Mouse (Mus musculus) inflammation-experienced regulatory T-cells, adult 6 months (primary cell): Measurements from ENCODE around the gene Wdtc1. TPM values are rescaled to one million over a fixed set of nuclear protein-coding genes. Genes with fewer than 3 reads are reported as not detected.

Experiments
- ATAC-seq: one replicate; pipeline ENCODE4 v1.8.0; 2017
- polyA plus RNA-seq, 3 experiments: library from polyadenylated mRNA; unstranded; fragments of 100-300 nt; shearing (Covaris generic); gene quantifications; one replicate each; pipeline ENCODE4 v1.2.1; 2017

Gene Wdtc1
- polyA plus RNA-seq, 3 experiments from 2014 or later, result 5.0 to 10.2 (median 8.8) TPM

DNA sequence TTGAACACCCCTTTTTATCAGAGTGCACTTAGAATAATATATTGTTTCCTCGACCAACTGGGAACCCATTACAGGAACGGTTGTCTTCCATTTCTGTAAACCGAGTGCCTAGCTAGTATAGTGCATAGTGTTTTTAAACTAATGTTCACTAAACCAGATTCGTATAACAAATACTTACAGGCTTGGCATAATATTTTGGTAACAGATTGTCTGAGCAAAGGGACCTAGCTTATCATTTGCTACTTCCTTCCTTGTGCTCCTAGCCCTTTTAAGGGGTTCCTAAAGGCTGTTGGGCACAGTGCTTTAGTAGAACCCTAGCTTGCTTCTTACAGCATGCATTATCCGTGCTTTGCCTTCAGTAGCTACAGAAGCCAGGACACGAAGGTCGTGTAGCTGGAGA, 71.8 kb downstream of the Wdtc1 start:
- no peak for ATAC-seq

DNA sequence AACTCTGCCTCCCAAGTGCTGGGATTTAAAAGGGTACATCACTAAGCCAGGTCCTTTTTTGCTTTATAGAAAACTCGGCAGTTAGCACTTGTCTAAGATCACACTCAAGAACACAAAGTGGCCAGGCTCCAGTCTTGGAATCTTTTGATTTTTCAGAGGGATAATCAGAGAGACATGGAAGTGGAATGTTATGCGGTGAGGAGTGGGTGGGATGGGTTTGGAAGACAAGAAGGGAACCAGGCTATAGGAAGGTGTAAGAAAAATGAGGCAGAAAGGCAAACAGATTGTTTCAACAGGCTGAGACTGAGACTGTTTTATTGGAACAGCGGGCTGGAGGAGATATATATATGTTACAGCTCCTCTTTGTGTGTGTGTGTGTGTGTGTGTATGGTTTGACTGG, 74.8 kb downstream of the Wdtc1 start:
- ATAC-seq, result no peak

GRCm38 (mm10) chr4:133278067-133278466, 75.2 kb downstream of the Wdtc1 start:
- ATAC-seq, result peak; percentile 23

- peak; percentile 84 for ATAC-seq
Observed at GRCm38 (mm10) chr4:133277104-133278026, 75.9 kb downstream of the Wdtc1 start, which contains the start of gene Tmem222. TSS of gene Tmem222 (minus strand) at chr4:133277792.

GRCm38 (mm10) chr4:133270929-133271328, 82.4 kb downstream of the Wdtc1 start:
- no peak for ATAC-seq

DNA sequence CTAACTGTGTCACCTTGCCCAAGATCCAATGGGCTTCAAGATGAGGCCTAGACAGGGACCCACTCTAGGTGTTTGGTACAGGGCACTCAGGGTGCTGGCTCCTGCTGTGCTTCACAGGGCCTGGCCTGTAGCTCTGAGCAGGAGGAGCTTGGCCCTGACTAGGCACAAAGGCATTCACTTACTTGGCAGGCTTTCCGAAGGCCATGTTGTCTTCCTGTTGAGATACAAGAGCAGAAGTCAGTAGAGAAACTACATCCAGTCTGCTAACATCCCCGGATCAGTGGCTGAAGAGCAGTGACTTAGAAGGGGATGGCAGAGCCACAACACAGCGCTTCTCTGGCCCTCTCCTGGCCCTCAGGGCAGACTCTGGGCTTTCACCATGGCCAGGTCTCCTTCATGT, 83.7 kb downstream of the Wdtc1 start:
- ATAC-seq, result no peak

- ATAC-seq, result no peak
Observed at GRCm38 (mm10) chr4:133268931-133269330, 84.3 kb downstream of the Wdtc1 start.

DNA sequence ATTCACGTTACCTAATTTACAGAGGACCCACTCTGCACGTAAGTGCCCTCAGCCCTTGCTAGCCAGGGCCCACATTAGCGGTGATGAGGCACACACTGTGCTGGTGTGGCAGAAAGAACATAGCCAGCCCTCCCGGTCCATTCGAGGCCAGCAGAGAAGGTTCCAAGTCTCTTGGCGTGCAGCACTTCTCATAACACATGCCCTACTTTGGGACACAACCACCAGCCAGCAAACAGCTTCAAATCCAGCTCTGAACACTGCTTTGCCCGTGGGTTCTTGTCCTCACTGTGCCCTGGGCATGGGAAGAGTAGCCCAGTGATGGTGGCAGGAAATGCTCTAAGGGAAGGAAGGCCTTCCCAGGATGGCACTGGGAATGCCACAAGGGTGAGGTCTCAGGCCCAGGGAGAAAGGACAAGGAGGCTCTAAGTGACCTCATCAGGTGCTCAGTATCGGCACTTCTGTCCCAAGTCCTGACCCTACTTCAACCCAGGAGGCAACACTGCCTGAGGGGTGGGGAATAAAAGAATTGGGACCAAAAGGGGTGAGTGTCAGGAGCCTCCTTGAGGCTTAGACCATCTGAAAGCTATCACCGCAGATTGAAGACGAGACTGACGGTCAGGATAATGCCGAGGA, 86.9 kb downstream of the Wdtc1 start:
- ATAC-seq, result no peak

- no peak for ATAC-seq
Observed at GRCm38 (mm10) chr4:133265759-133266158, 87.5 kb downstream of the Wdtc1 start.

DNA sequence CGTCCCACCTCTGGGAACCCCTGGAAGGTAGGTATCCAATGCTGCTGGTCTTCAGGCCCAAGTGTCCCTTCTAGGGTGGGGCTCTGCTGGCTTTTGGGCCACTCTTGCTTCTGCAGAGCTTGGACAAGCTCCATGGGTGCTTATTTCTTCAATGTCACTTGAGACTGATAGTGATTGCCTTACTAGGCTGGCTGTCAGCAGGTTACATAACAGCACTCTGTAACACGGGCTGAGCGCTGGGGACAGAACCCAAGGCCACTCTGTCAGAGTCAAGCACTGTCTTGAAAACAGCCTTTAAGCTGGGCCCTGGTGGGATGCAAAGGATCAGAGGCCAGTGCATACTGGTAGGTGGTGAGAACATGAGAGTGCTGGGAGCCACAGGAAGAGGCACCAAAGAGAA, 88.0 kb downstream of the Wdtc1 start:
- no peak for ATAC-seq

GRCm38 (mm10) chr4:133264559-133264958, 88.7 kb downstream of the Wdtc1 start:
- no peak for ATAC-seq

GRCm38 (mm10) chr4:133263756-133264155, 89.5 kb downstream of the Wdtc1 start:
- peak; percentile 22 for ATAC-seq

- peak; percentile 64 for ATAC-seq
Observed at GRCm38 (mm10) chr4:133262882-133263281, 90.4 kb downstream of the Wdtc1 start, which contains the start of gene Sytl1. TSS of gene Sytl1 (minus strand) at chr4:133263113.

DNA sequence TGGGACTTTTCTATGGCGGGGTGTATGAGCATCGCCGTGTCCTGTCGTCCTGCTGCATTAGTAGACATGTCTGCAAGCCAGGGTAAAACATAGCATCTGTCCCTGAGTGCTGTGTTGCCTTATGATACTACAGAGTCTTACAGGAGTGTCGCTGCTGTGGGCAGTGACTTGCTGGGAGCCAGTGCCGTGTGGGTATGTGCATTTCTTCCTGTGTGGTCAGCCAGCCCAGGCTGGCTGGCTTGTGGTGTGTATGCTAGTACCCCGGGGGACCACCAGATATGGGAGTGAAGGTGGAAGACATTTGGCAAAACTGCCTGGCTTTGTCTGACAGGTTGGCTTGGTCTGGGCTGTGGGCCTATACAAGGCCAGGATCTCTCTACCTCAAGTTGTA, 90.9 kb downstream of the Wdtc1 start:
- no peak for ATAC-seq

- peak; percentile 65 for ATAC-seq
Observed at GRCm38 (mm10) chr4:133261641-133262374, 91.5 kb downstream of the Wdtc1 start.

GRCm38 (mm10) chr4:133257798-133258408, 95.4 kb downstream of the Wdtc1 start:
- no peak for ATAC-seq

GRCm38 (mm10) chr4:133257230-133257629, 96.1 kb downstream of the Wdtc1 start:
- no peak for ATAC-seq

- ATAC-seq, result no peak
Observed at GRCm38 (mm10) chr4:133256820-133257219, 96.5 kb downstream of the Wdtc1 start.

DNA sequence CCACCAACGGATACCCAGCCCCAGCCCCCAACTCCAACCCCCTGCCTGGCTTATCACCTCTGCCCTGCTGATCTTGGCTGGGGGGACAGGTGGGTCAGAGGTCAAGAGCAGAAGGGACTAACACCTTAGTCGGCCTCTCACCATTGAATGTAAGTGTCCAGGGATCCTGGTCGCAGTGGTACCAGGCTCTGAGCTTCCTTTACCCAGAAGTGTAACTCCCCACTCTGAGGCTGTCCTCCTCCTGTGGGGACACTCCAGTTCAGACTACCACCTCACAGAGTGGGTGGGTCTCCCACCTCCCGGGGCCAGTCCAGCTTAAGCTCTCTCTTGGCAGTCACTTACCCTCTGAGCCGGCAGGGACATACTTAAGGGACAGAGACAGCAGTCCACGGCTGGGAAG, 97.9 kb downstream of the Wdtc1 start:
- no peak for ATAC-seq

- ATAC-seq, result no peak
Observed at GRCm38 (mm10) chr4:133253412-133253811, 99.9 kb downstream of the Wdtc1 start.

- no peak for ATAC-seq
Observed at GRCm38 (mm10) chr4:133252089-133252488, 101.2 kb downstream of the Wdtc1 start.

GRCm38 (mm10) chr4:133251214-133251613, 102.1 kb downstream of the Wdtc1 start:
- no peak for ATAC-seq

DNA sequence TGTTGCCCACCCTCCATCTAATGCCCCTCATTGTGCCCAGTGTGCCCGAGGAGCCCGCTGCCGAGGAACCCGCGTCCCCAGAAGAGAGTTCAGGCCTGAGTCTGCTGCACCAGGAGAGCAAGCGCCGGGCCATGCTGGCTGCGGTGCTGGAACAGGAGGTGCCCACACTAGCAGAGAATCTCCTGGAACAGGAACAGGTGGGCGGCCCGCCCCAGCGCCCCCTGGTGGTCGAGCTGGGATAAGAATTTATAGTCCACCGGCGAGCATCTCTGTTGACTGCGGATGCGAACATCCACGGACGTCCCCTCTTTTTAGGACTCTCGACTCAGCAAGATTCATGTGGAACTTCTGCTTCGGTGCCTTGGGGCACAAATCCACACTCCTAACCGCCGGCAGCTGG, 102.7 kb downstream of the Wdtc1 start:
- ATAC-seq, result peak; percentile 74
